Mouse (Mus musculus): ENCODE data around the gene Rab11fip3.

GRCm38 (mm10) chr17:26005731-26006450, 63.5 kb downstream of the Rab11fip3 start:
- TF ChIP-seq CTCF (IDR thresholded peaks at IDR 0.05; ENCODE audit: extremely low read depth, insufficient read depth, low read length) (no peak), POLR2A (IDR thresholded peaks at IDR 0.05; ENCODE audit: extremely low read depth, insufficient read depth, low read length) (no peak)

Measured in cortical plate, adult 2 months (tissue).